Mouse (Mus musculus): Measurements from ENCODE around the gene Cdipt.
A peak's percentile ranks its signal among the peaks of the same experiment; 100 is the strongest.

Gene Cdipt

GRCm38 (mm10) chr7:127013385-127013784, 37.7 kb downstream of the Cdipt start:
- DNase-seq: no peak

DNA sequence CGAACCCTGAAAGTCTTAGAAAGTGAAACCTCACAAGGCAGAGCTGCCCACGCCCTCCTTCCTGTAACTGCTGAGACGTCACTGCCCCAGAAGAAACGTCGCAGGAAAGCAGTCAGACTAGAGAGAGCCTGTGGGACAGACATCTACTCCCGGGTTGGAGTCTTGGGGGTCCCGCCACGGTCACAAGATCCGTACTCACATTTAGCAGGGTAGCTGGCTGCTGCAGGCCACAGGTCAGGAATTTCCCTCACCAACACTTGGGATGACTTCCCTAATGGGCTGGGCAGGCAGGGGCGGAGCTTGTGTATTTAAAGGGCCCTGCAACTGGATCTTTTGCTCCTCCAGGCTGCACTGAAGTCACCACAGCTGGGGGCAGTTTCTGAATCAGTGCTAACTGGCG, 38.6 kb downstream of the Cdipt start, which contains the start of gene Mvp:
Gene Mvp (minus strand): TSS at position 302 of the 400 bp plus-strand sequence.
- peak; percentile 66 for DNase-seq

- no peak for DNase-seq
These were observed 39.3 kb downstream of the Cdipt start for GRCm38 (mm10) chr7:127014993-127015392.

DNA sequence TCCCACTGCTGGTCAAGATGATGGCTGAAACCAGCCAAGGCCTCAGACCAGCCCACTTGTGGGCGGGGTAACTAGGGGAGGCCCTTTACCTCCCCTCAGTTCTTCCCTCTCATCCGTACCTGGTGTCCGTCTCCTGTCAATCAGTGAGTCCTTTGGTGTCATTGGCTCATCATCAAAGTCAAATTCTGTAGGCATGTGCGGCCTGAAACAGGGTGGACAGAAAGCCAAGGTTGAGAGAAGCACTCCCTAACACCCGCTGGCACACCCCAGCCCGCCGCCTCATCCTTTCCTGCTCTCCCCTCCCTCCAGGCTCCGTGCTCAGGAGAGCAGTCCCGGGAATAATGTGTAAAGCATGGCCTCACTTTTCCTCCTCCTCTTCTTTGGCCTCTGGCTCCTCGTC, 40.4 kb downstream of the Cdipt start:
- no peak for DNase-seq

DNA sequence TGATC, 40.6 kb downstream of the Cdipt start, which contains the start of gene Pagr1b:
Gene Pagr1b (minus strand): TSS at position 4 of the 5 bp plus-strand sequence.
- DNase-seq: no peak

DNA sequence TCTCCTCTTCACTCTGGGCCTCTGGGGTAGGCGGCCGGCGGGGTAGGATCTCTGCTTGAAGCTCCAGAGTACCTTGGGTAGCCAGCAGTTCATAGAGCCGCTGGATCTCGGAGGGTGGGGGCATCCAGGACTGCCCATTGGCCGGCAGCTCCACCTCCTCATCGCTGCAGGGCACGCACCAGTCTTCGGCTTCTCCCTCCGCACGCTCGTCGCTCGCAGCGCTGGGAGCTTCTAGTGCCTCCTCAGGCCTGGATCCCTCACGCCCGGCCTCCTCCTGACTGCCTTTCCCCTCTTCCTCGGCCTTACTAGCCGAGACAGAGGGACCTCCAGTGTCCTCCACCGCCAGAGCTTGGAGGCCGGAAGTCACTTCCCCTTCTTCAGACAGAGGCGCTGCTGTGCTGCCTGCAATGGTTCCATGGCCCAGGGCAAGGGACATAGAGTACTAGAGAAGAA, 40.8 kb downstream of the Cdipt start:
- DNase-seq: no peak

DNA sequence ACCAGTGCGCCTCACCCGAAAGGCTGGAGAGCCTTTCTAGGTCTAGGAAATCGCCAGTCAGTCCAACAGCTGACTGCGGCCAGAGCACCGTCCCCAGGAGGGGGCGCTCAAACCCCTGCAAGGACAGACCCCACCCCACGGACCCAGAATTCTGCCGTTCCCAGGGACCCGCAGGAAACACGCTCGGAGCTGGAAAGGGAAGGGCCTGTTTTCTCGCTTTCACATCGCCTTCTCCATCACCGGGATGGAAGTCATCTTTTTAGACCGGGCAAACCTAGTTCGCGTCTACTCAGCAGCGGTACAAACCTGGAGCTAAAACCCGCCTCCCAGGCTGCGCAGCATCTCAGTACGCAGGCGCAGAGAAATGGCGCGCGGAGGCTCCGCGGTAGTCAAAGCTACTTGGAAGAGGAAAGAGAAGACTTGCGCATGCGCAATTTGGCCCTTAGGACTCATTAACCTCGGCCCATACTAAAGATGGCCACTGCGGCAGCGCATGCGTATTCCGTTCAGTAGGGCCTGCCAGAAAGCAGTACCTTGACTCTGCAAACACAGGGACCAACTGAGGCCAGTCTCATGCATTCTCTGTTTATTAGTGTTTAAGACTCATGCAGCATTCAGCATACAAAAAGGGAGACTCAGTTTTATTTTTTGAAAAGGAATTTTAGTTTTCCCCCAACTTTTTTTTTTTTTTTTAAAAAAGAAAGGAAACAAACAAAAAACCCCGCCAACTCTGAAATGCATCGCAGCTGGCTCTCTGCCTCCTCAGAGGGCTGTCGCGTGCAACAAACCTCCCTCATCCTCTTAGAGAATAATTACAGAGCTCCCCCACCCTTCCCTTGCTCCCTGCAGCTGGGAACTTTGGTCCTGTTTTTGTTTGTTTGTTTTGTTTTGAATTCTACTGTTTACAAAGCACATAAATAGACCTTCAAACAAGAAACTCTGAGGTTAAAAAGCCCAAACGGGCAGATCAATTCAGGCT, 41.5 kb downstream of the Cdipt start, which contains the start of gene Pagr1a:
Gene Pagr1a (minus strand): TSS at position 382 of the 979 bp plus-strand sequence.
- peak; percentile 98 for DNase-seq

DNA sequence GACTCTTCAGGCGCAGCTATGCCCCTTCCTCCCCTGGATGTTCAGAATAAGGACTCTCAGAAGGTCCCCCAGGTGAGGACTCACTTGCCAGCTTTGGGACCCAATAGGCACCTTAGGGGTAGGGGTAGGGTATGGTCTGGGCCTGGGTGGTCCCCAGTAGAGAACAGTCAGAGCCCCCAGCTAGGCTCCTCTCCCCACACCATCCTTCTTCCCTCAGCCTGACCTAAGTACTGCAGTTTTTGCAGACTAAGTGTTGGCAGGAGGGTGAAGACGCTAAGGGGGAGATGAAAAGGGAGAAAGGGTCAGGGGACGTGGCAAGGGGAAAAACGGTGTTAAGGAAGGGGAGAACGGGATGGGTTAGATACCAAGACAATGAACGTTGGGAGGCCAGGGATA, 42.2 kb downstream of the Cdipt start:
- DNase-seq: peak; percentile 30

GRCm38 (mm10) chr7:127018416-127019305, 42.9 kb downstream of the Cdipt start:
- peak; percentile 18 for DNase-seq

DNA sequence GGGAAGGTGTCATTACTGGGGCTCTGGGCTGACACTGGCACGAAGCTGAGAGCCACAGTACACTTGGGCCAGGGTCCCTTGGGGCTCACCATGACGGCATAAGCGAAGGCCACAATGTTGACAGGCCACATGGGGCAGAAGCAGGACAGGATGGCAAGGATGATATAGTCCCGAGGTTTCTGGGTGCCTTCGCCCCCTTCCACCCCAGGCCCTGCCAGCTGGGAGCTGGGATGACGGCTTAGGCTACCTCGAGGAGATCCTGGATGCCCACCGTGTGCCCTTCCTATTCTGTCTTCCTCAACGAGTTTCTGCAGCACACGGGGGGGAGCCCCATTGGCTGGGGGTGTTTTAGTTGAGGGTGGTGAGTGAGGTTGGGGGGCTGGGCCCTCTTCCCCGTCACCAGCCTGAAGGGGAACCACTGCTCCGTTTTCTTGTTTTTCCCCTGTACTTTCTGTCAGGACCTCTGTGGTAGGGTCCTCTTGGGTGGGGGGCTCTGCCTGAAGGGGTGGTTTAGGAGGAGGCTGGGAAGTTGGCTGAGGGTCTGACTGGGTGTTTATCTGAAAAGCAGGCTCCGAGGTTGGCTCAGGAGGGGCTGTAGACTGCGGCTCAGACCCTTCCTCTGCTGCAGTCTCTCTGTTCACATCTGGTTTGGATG, 43.7 kb downstream of the Cdipt start:
- no peak for DNase-seq

GRCm38 (mm10) chr7:127020031-127020430, 44.3 kb downstream of the Cdipt start:
- no peak for DNase-seq

DNA sequence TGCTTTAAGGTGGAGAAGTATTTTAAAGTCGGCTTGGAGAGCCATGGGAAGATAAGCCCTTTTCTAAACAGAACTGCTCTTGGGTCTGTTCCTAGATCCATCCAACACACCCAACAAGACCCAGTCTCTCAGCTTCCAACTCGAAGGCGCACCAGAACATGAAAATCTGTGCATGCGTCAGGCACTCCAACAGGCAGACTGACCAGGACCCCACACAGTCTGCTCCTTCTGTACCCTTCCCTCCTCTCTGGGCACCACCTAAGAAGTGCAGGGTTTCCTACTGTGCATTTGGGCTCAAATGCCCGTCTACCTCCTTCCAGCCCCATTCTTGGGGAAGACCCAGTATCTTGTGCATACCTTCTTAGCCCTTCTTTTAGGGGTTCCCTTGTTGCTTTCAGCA, 44.8 kb downstream of the Cdipt start:
- no peak for DNase-seq

DNA sequence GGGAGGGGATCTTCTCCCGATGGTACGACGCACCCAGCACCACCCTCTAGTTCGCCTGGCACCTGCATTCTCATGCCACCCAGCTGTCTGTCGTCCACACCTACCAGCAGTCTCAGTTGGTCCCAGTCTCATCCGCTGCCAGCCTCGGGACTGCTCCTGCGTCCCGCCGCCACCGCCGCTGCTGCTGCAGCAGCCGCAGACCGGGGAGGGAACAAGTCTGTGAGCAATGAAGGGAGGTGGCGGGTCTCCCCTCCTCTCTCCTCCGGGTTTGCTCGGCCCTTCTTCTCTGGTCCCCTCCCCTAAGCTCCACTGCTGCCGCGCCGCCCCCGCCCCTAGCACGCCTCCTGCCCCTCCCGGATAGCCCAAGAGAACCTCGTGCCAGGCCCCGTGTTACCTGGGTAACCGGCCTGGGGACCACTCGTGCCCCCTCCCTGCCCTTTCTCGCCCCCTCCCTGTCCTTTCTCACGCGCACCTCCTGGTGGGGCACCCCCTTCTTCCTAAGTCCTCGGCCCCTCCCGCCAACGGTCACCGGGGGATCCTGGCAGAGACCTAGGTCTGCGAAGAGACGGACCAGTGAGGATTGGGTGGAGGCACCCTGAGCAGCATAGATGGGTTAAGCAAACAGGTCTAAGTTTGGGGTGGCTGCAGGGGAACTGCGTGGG, 45.3 kb downstream of the Cdipt start, which contains the start of the genes Gm42742 and Prrt2:
Gene Gm42742 (minus strand): TSS at position 197 of the 662 bp plus-strand sequence.
Gene Prrt2 (minus strand): TSS at position 311 of the 662 bp plus-strand sequence.
- peak; percentile 80 for DNase-seq

DNA sequence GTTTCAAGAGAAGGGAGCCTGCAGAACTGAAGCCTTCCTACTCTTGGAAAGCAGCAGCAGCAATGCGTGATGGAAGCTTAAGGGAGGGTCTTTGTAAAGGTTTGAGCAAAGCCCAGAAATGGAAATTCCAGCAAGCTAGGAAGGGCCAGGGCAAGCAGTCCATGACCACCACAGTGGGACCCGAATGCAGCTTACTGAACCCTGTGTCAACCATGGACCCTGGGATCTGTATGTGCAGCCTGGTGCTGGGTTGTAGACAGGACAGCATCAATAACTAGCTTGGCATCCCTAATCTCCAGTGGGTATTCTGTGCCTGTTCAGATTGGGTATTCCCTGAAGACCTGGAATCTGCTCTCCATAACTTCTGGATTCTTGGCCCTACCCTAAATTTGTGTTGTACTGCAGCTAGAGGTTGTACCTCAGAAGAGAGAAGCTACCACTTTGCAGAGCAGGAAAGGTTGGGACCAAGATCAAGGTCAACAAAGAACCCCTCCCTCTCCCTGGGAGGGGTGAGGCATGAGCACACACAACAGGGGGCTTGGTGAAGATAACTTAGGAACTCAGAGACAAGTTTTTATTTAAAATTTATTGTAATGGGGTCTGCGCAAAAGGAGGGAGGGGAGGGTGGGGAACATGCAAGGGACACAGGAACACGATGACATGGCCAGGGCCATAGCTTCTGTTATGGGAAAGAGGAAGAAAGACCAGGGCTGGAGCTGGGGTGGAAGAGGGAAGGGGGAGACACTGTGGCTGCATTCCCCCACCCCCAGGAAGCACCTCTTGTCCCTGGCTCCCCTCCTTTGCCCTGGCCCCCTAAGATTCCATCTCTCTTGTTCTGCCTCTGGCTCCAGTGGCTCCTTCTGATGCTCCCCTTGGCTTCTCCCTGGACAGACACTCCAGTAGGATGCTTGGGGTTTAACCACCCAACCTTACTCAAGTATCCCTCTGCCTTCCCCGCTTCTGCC, 46.1 kb downstream of the Cdipt start:
- DNase-seq: peak; percentile 27

GRCm38 (mm10) chr7:127022528-127023271, 47.0 kb downstream of the Cdipt start:
- peak; percentile 58 for DNase-seq

- DNase-seq: peak; percentile 42
These were observed 47.6 kb downstream of the Cdipt start for GRCm38 (mm10) chr7:127023272-127023691.

DNA sequence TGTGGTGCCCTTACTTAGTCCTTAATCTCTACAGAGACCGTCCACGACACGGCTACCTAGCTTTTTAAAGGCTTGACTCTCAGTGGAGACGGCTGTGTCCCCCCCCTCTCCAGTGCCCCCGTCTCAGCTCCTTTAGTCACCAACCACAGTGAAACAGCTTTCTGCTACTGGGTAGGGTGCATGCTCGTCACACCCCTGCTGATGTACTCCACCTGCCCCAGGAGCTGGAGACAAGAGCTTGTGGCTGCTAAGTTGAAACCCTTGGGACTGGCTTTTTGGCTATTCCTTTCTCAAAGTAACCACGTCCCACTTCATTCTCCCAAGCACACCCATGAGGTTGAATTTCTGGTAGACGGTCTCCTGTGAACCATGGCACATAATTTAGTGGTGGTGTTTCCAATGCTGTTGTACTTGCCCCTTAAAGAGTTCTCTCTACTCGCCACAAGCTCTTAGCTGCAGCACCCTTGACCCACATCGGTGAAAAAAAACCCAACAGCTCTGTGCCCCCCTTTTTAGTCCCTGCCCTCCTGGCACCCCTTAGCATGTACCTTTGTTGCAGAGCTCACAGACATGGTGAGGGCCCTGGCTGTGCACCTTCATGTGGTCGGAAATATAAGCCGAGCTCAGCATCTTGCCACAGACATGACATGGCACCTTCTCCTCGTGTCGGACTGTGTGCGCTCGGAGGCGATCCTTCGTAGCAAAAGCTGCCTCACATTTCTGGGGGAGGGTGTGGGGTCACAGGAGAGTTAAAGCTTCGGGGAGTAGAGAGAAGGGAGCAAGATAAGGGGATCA, 48.4 kb downstream of the Cdipt start:
- peak; percentile 78 for DNase-seq

- peak; percentile 89 for DNase-seq
These were observed 49.2 kb downstream of the Cdipt start for GRCm38 (mm10) chr7:127024755-127025555.

All from thymus, postnatal 14 days (tissue).